Mouse (Mus musculus) ES-Bruce4 (cell line): ENCODE results near the gene Grm5.

Experiments
- CTCF ChIP-seq: IDR thresholded peaks from one replicate; pipeline ENCODE4 v1.8.1; 2011; ENCODE audit warnings: low read depth, low read length
- POLR2A ChIP-seq: IDR thresholded peaks from one replicate; pipeline ENCODE4 v1.8.1; 2011; ENCODE audit warnings: low read length; ENCODE audit not compliant: insufficient read depth

DNA sequence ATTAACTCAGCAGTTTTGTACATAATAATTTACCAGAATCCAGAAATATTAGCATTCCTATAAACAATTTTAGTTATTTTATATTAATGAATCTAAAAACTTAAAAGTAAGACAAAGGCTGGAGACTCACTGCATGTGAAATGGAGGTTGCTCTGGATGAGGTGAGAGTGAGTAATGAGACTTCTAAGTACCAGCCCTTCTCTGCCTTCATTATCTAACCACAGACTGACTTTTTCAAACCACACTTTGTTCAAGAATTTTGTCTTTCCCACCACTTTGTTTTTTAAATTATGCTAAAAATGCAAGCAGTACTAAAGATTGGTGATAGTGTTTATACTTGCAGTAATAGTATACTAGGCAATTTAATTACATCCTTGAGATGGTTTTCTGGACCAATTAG is 259.5 kb downstream of the Grm5 start:
- TF ChIP-seq CTCF (no peak), POLR2A (no peak)
